In genomic region chr7:102395894-102396293, GRCm38 (mm10) we compare ENCODE assay signal across 12 mouse cellular contexts. TPM values are rescaled to one million over a fixed set of nuclear protein-coding genes. Genes with fewer than 3 reads are reported as not detected.
DNase-seq lines count a peak whose midpoint lies in the region; ATAC-seq and TF ChIP-seq lines count a peak whose summit lies in the region.
"Had no signal": no experiment of that assay in that cellular context is flagged by ENCODE, and none has a peak within 500 bp of the region (broad histone marks: within the 10 kb centered on the region; RNA-seq: fewer than 3 reads in every experiment).

No protein-coding gene starts in this region.

- no peak overlapping the region for H3K9ac ChIP-seq in lung, embryonic 14.5 days
- H3K9ac ChIP-seq in stomach, postnatal 0 days (ENCODE audit: low read length), result no peak overlapping the region
- no peak overlapping the region for H3K9ac ChIP-seq in kidney, embryonic 15.5 days
- H3K9ac ChIP-seq: embryonic facial prominence, embryonic 12.5 days; liver, embryonic 15.5 days had no signal

- no peak for ATAC-seq in lung, embryonic 14.5 days (ENCODE audit: insufficient read depth)
- peak; percentile 90 for ATAC-seq in stomach, postnatal 0 days (ENCODE audit: low FRiP score, low TSS enrichment)
- no peak for ATAC-seq in kidney, embryonic 15.5 days (replicated peaks; ENCODE audit: low FRiP score)

- no peaks in the 10 kb centered on the region for H3K9me3 ChIP-seq in lung, embryonic 14.5 days (ENCODE audit: low read depth, low read length)
- no peaks in the 10 kb centered on the region for H3K9me3 ChIP-seq in stomach, postnatal 0 days (ENCODE audit: control insufficient read depth, low read length)
- H3K9me3 ChIP-seq in kidney, embryonic 15.5 days (replicated peaks), result no peaks in the 10 kb centered on the region
- H3K9me3 ChIP-seq: embryonic facial prominence, embryonic 12.5 days; liver, embryonic 15.5 days had no signal

- H3K4me3 ChIP-seq in lung, embryonic 14.5 days (ENCODE audit: low read depth, low read length), result no peak overlapping the region
- no peak overlapping the region for H3K4me3 ChIP-seq in stomach, postnatal 0 days (ENCODE audit: low read depth, low read length)
- no peak overlapping the region for H3K4me3 ChIP-seq in kidney, embryonic 15.5 days (replicated peaks)
- H3K4me3 ChIP-seq: embryonic facial prominence, embryonic 12.5 days; liver, embryonic 15.5 days had no signal

- no peaks in the 10 kb centered on the region for H3K36me3 ChIP-seq in lung, embryonic 14.5 days (ENCODE audit: insufficient read depth)
- H3K36me3 ChIP-seq in stomach, postnatal 0 days (ENCODE audit: control insufficient read depth, insufficient read depth, low read length), result no peaks in the 10 kb centered on the region
- H3K36me3 ChIP-seq in kidney, embryonic 15.5 days, result no peaks in the 10 kb centered on the region
- H3K36me3 ChIP-seq: embryonic facial prominence, embryonic 12.5 days; liver, embryonic 15.5 days had no signal

- TF ChIP-seq EP300 in stomach, postnatal 0 days (optimal IDR thresholded peaks at IDR 0.05), result no peak

- H3K4me2 ChIP-seq in lung, embryonic 14.5 days, result no peak overlapping the region
- no peak overlapping the region for H3K4me2 ChIP-seq in stomach, postnatal 0 days (replicated peaks; ENCODE audit: low read depth)
- H3K4me2 ChIP-seq in kidney, embryonic 15.5 days, result no peak overlapping the region
- H3K4me2 ChIP-seq: embryonic facial prominence, embryonic 12.5 days; liver, embryonic 15.5 days had no signal

- TF ChIP-seq POLR2A in brain, embryonic 14.5 days (IDR thresholded peaks at IDR 0.05; ENCODE audit: borderline replicate concordance, extremely low read depth, insufficient read depth, insufficient read length, poor library complexity, severe bottlenecking), result no peak

- DNase-seq in cerebellum, postnatal 10 days, result peak; percentile 24 to 27
- no peak for DNase-seq in cerebellum, adult 11 months
- DNase-seq in lung, embryonic 14.5 days, result peak; percentile 11
- no peak for DNase-seq in lung, postnatal 4 days
- peak; percentile 8 for DNase-seq in brain, embryonic 14.5 days (ENCODE audit: low read depth)
- peak; percentile 43 for DNase-seq in stomach, postnatal 0 days (ENCODE audit: low spot score)
- no peak for DNase-seq in left cerebral cortex, adult 8-10 months (ENCODE audit: low spot score in 2 of 2)
- DNase-seq: cerebellum, adult 11-12 months; thymus, postnatal 14 days had no signal

- no peak for TF ChIP-seq CTCF in lung, embryonic 14.5 days (IDR thresholded peaks at IDR 0.05; ENCODE audit: low read depth)
- TF ChIP-seq CTCF in brain, embryonic 14.5 days (IDR thresholded peaks at IDR 0.05; ENCODE audit: borderline replicate concordance, extremely low read depth, insufficient read depth, insufficient read length), result no peak
- TF ChIP-seq CTCF in stomach, postnatal 0 days (IDR thresholded peaks at IDR 0.05; ENCODE audit: low read depth), result no peak

- H3K27ac ChIP-seq in lung, embryonic 14.5 days (ENCODE audit: low read depth), result no peak overlapping the region
- H3K27ac ChIP-seq in stomach, postnatal 0 days (replicated peaks), result peak overlapping the region; percentile 3; the same call in 1 of the 2 replicates
- no peak overlapping the region for H3K27ac ChIP-seq in kidney, embryonic 15.5 days
- H3K27ac ChIP-seq: embryonic facial prominence, embryonic 12.5 days; liver, embryonic 15.5 days had no signal

- H3K4me1 ChIP-seq in lung, embryonic 14.5 days (ENCODE audit: insufficient read depth), result no peaks in the 10 kb centered on the region
- H3K4me1 ChIP-seq in stomach, postnatal 0 days (replicated peaks; ENCODE audit: control insufficient read depth, insufficient read depth), result no peaks in the 10 kb centered on the region
- H3K4me1 ChIP-seq in kidney, embryonic 15.5 days, result no peaks in the 10 kb centered on the region
- H3K4me1 ChIP-seq: embryonic facial prominence, embryonic 12.5 days; liver, embryonic 15.5 days had no signal

- H3K27me3 ChIP-seq in lung, embryonic 14.5 days (ENCODE audit: insufficient read depth, low read length), result no peaks in the 10 kb centered on the region
- H3K27me3 ChIP-seq in stomach, postnatal 0 days (ENCODE audit: control insufficient read depth, insufficient read depth, low read length), result no peaks in the 10 kb centered on the region
- H3K27me3 ChIP-seq in kidney, embryonic 15.5 days, result no peaks in the 10 kb centered on the region
- H3K27me3 ChIP-seq: embryonic facial prominence, embryonic 12.5 days; liver, embryonic 15.5 days had no signal

- WGBS in lung, embryonic 14.5 days, result 65% methylated on average over 7 of the region's 7 CpGs
- 31% methylated on average over 7 of the region's 7 CpGs for WGBS in stomach, postnatal 0 days
- WGBS in kidney, embryonic 15.5 days, result 81% methylated on average over 7 of the region's 7 CpGs

RNA-seq across cellular contexts. Expression of gene Rrm1, which starts 45.6 kb away (rescaled TPM):
- 200 and 220 TPM in 2 replicates for polyA plus RNA-seq in lung, embryonic 14.5 days (2014; fragmentation: Nextera tagmentation; extraction: Ambion mirVana)
- 46.1 and 54.4 TPM in 2 replicates for polyA plus RNA-seq in brain, embryonic 14.5 days (2012; rRNA removed)
- 31.2 and 35.7 TPM in 2 replicates for polyA plus RNA-seq in stomach, postnatal 0 days (2015; fragmentation: Nextera tagmentation; extraction: Ambion mirVana)
- polyA plus RNA-seq in kidney, embryonic 15.5 days (2015; fragmentation: Nextera tagmentation; extraction: Ambion mirVana), result 155 and 159 TPM in 2 replicates
- total RNA-seq in left cerebral cortex, adult 8-10 months (2022), result 10 to 100 TPM; 12.1 to 14.6 (median 13.2) TPM

Comparison
In these comparisons a context has a peak if more than half of its experiments do, and no peak if none do; other contexts are left out.
1. DNase-seq: peak in cerebellum, postnatal 10 days (2 of 2), lung, embryonic 14.5 days (single experiment), brain, embryonic 14.5 days (single experiment) and stomach, postnatal 0 days (single experiment); none in cerebellum, adult 11 months (single experiment), lung, postnatal 4 days (0 of 2) and left cerebral cortex, adult 8-10 months (0 of 2).